Mouse (Mus musculus) left cerebral cortex, adult 18-20 months (tissue): ENCODE measurements around the gene Capn3. TPM values are rescaled to one million over a fixed set of nuclear protein-coding genes. Genes with fewer than 3 reads are reported as not detected.

Experiments
- DNase-seq, 2 experiments: peaks; one replicate each; pipeline ENCODE4 v3.0.0; 2021 to 2022; ENCODE audit warnings: low spot score in 2 of 2, mixed read lengths in 1 of 2
- total RNA-seq, 2 experiments: library from RNA; stranded (reverse); gene quantifications; 2 replicates each; pipeline ENCODE4 v1.2.3; 2021

Capn3 gene
- total RNA-seq, 2 experiments from 2014 or later, result 4.2 TPM

DNA sequence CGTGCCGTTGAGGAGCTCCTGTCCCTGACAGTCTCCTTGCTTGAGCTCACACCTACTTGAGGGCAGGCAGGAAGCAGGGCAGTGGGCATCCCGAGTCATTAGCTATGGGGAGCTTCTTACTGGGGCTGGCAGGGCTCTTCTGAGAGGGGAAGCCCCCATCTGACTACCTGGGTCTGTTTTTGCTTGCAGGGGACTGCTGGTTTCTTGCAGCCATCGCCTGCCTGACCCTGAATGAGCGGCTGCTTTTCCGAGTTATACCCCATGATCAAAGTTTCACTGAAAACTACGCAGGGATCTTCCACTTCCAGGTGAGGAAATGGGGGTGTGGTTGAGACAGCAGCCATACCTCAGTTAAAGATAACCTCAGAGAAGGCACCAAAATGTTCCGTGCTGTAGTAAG is 26.1 kb downstream of the Capn3 start:
- DNase-seq, result no peak

- DNase-seq, result no peak
These were observed 26.9 kb downstream of the Capn3 start for GRCm38 (mm10) chr2:120482506-120483389.

DNA sequence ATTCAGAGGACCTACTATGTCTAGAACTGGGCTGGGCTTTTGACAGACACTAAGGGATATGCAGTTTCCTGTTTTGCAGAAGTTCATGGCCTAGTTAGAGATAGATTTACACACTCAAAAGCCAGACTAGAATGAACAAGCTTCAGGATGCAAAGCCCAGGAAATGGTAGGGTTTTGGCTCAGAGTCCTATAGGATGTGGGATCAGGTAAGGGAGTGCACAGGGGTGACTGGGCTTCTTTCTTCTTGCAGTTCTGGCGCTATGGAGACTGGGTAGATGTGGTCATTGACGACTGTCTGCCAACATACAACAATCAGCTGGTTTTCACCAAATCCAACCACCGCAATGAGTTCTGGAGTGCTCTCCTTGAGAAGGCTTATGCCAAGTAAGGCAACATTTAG is 28.4 kb downstream of the Capn3 start:
- DNase-seq, result no peak

DNA sequence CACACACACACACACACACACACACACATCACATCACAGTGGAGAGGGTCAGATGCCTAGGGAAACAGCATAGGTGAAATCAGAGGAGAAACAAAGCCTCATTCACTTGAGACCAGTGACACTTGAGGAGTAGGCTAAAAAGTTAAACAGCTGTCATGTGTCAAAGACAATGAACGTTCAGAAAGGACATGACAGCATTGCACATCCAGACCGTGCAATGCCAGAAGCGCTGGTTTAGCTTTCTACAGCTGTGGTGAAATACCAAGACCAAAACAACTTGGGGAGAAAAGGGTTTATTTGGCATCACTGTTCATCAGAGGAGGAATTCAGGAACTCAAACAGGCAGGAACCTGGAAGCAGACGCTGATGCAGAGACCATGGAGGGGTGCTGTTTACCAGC is 37.4 kb downstream of the Capn3 start:
- no peak for DNase-seq

DNA sequence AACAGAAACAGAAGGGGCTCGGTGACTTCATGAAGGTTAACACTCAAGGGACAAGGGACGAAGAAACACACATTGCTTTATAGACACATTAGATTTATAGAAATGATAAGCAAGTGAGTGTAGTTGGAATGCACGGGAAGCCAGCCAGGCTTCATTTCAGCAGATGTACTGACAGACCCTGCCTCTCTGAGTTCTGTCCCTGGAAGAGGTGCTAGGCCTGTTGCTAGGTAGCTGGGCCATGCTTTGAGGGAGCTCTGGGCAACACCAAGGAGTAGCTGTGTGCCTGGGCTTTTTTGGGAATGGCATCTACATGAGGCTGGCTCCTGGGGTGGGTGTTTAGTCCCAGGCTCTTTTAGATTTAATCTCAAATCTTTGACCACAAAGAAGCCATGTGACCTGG is 40.7 kb downstream of the Capn3 start:
- DNase-seq, result peak in 1 of 2 experiments; percentile 37

DNA sequence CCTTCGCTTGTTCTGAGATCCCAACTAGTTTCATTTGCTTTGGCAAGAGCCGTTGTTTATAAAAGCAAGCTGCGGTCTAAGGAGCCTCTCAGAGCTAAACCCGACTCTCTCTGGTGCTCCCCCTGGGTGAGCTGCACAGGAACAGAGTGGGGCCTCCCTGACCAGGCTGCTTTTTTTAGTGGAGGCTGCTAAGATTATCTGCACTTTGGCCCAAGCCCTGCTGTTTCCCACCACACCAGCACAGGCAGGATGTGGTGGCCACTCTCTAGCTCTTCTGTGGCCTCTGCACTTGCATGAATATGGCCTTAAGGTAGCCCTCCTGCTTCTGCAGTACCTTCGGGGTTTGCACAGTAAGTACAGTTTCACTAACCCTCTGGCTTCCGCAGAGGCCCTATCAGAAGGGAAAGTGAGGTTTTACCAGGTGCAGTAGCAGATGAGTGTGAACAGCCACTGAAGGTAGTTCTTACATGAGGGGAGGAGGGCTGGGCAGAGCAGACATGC is 44.2 kb downstream of the Capn3 start:
- DNase-seq, result no peak

DNA sequence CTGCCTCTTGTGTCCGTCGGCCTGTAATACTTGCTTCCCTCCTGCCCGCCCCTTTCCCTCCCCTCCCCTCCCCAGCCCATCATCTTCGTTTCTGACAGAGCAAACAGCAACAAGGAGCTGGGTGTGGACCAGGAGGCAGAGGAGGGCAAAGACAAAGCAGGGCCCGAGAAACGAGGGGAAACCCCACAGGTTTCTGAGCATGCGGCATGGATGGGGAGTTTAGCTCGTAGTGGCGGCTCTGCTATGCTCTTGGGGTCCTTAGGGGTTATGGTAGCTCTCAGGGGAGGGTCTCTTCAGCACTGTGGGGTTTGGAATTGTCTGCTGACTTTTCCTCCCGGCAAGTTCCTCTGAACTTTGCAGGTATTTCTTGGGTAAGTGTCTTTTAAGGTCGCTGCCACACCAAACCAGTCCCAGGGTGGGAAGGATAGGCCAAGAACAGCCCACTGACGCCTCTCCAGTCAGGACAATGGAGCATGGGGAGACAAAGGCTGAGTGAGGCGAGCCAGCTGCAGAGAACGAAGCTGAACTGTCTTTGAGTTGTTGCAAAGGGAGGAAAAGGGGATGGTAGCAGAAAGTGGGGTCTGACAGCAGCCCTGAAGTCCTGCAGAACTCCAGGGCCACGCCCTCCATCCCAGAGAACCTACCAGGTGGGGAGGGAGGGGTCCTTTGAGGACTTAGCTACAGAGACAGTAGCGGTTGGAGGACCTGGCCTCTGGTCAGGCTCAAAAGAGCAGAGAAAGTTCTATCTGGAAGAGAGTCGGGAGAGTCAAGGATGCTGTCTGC is 45.5 kb downstream of the Capn3 start:
- no peak for DNase-seq

GRCm38 (mm10) chr2:120501931-120502604 is 46.2 kb downstream of the Capn3 start:
- no peak for DNase-seq

- no peak for DNase-seq
These were observed 46.8 kb downstream of the Capn3 start for GRCm38 (mm10) chr2:120502605-120502990.

GRCm38 (mm10) chr2:120503094-120503493 is 47.3 kb downstream of the Capn3 start:
- no peak for DNase-seq

DNA sequence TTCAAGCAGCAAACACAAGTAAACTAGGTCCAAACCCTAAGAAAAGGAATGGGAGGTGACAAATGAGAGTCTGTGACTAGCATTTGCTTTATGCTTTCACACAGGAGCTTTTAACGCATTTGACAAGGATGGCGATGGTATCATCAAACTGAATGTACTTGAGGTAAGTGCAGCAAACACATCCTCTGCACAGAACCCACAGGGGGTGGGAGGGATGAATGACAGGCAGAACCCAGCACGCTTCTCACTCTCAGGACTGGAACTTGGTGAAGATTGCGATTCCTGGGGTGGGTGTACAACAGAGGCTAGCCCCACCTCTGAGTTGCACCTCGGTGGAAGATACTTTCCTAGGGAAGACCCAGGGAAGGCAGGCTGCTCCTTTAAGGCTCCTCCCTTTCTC is 48.2 kb downstream of the Capn3 start:
- no peak for DNase-seq

DNA sequence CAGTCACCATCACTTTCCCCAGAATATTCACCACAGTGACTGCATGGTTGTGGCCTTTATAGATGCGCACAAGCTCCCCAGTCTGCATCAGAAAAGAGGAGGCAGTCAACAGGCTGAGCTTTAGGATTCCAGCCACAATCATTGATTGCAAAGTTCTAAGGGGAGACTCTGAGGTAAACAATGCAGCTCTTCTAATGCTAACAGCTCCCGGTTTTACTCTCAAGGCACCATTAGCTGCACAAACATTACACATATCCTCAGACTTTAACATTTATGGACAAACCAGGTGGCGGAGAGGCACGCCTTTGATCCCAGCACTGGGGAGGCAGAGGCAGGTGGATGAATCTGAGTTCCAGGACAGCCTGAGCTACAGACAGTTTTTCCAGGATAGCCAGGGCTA is 58.4 kb downstream of the Capn3 start:
- DNase-seq, result no peak

DNA sequence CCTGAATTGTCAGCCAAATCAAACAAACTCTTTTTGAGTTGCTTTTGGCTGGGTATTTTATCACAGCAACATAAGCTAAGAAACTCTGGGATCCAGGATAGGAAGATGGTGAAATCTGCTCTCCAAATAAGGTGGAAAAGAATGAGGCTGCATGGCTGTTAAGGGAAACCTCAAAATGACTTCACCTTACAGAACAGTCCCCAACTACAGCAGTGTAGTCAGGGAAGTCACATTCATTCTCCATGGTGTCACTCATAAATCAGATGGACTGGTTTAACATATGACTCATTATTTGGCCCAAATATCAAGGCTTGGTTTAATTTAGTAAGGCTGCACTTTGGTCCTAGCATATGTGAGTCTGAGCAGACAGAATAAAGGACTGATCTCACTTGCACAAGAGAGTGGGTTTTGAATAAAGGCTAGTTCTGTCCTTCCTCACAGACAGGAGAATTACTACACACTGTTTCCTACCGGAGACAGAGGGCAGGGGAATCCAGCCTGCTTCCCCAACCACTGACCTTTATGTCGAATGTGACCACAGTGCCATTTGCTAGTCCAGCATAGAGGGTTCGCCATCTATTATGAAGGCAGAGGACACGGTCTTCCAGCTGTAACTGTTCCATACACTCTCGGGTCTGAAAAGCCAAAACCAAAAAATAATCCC is 62.9 kb downstream of the Capn3 start:
- DNase-seq, result no peak

DNA sequence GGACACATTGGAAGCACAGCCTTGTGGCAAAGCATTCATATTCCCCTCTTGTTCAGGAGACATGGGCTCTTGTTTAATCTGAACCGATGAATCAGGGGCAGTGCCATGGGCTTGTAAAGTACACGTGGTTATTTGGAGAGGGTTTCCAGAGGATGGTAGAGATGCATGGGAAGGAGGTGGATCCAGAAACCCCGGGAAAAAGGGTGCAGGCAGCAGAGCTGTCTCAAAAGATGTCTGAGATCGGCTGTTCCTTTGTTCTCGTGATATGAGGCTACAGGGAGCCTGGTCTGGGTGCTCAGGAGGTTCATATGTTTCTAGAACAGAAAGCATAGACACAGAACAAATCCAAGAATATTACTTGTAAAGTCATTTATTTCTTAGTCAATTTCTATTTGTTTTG is 71.0 kb downstream of the Capn3 start:
- no peak for DNase-seq

DNA sequence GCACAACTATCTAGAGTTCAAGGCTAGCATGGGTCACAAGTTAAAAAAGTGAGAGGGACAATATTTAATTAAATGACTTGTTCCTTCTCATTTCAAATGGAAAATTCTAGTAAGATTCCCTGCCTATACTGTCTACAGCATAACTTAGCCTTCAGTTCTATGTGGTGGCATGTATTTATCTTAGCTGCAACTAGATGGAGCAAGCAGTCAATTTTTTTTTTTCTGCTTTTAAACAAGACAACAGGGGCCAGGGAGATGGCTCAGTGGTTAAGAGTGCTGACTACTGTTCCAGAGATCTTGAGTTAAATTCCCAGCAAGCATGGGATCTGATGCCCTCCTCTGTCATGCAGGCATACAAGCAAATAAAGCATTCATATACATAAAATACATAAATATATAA is 73.7 kb downstream of the Capn3 start:
- DNase-seq, result no peak

- no peak for DNase-seq
These were observed 75.4 kb downstream of the Capn3 start for GRCm38 (mm10) chr2:120531223-120531622.

- no peak for DNase-seq
These were observed 83.5 kb downstream of the Capn3 start for GRCm38 (mm10) chr2:120539333-120539732.

- peak; percentile 69 to 73 for DNase-seq
These were observed 84.0 kb downstream of the Capn3 start for GRCm38 (mm10) chr2:120539778-120540208.

- no peak for DNase-seq
These were observed 88.9 kb downstream of the Capn3 start for GRCm38 (mm10) chr2:120544732-120545131.
